Mouse (Mus musculus): Measurements from ENCODE around the gene Crk. TPM values are rescaled to one million over a fixed set of nuclear protein-coding genes. Genes with fewer than 3 reads are reported as not detected.

Crk gene
- polyA plus RNA-seq, 1 experiment = 43.1 TPM

DNA sequence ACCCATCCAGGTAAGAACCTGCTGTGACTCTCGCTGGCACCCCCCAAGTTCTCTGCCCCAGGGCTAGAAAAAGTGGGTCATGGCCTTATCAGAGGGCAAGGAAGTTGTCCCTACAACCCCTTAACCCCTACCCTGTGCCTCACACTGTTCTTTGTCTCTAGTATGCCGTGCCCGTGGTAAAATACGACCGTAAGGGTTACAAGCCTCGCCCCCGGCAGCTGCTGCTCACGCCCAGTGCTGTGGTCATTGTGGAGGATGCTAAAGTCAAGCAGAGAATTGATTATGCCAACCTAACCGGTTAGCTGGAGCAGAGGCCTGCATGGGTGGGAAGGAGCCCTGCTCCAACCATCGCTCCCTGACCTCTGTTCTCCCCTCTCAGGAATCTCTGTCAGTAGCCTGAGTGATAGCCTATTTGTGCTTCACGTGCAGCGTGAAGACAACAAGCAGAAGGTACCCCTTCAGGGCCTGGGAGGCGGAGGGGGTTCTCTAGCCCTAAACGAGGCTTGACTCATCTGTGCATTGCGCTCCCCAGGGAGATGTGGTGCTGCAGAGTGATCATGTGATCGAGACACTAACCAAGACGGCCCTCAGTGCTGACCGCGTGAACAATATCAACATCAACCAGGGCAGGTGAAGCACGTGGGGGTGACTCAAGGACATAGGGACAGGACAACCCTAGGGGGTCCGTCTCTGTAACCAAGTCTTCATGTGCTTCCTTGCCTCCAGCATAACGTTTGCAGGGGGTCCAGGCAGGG lies 7.5 kb upstream of the Crk start:
- 87% methylated on average over 22 of the region's 22 CpGs for WGBS
- no peak overlapping the region for H3K27ac ChIP-seq (ENCODE audit: insufficient read depth, low read length)
- H3K36me3 ChIP-seq (ENCODE audit: control insufficient read depth, insufficient read depth, low read length) = peaks cover 66% of the 10 kb centered on the region
- DNase-seq (ENCODE audit: low read depth in 1 of 2, low spot score in 2 of 2) = no peak
- H3K27me3 ChIP-seq (ENCODE audit: control insufficient read depth, insufficient read depth, low read length) = no peaks in the 10 kb centered on the region
- H3K4me3 ChIP-seq (ENCODE audit: extremely low read depth, insufficient read depth, insufficient read length) = no peak overlapping the region
- no peaks in the 10 kb centered on the region for H3K4me1 ChIP-seq (ENCODE audit: control insufficient read depth, insufficient read depth, insufficient read length)
- TF ChIP-seq POLR2A (IDR thresholded peaks at IDR 0.05; ENCODE audit: low read depth, low read length) = no peak
- TF ChIP-seq CTCF (IDR thresholded peaks at IDR 0.05; ENCODE audit: extremely low read depth, insufficient read depth, insufficient read length, insufficient replicate concordance) = no peak

DNA sequence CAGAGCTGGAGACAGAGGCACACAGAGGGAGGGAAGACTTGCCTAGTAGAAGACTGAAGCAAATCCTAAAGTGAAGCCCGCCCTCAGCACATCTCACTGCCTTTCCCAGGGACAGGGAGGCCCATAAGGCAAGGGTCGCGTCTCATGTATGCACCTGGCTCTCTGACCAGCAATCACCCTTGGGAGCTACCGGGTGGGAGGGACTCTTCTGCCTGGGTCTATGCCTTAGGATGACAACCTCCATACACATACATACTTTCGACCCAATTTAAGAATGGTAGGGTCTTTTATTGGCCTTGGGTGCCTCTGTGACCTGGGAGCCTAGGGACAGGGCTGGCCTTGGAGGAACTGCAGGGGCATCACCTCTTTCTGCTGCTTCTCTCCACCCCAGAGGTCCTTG lies 5.6 kb upstream of the Crk start:
- Histone ChIP-seq H3K4me3 (ENCODE audit: extremely low read depth, insufficient read depth, insufficient read length) (no peak overlapping the region), H3K27ac (ENCODE audit: insufficient read depth, low read length) (no peak overlapping the region), H3K27me3 (ENCODE audit: control insufficient read depth, insufficient read depth, low read length) (no peaks in the 10 kb centered on the region), H3K36me3 (ENCODE audit: control insufficient read depth, insufficient read depth, low read length) (peaks cover 50% of the 10 kb centered on the region), H3K4me1 (ENCODE audit: control insufficient read depth, insufficient read depth, insufficient read length) (no peaks in the 10 kb centered on the region; the same call in 1 of the 2 replicates)
- no peak for TF ChIP-seq POLR2A (IDR thresholded peaks at IDR 0.05; ENCODE audit: low read depth, low read length)
- no peak for TF ChIP-seq CTCF (IDR thresholded peaks at IDR 0.05; ENCODE audit: extremely low read depth, insufficient read depth, insufficient read length, insufficient replicate concordance)
- 93% methylated on average over 5 of the region's 5 CpGs for WGBS
- DNase-seq (ENCODE audit: low read depth in 1 of 2, low spot score in 2 of 2) = no peak

DNA sequence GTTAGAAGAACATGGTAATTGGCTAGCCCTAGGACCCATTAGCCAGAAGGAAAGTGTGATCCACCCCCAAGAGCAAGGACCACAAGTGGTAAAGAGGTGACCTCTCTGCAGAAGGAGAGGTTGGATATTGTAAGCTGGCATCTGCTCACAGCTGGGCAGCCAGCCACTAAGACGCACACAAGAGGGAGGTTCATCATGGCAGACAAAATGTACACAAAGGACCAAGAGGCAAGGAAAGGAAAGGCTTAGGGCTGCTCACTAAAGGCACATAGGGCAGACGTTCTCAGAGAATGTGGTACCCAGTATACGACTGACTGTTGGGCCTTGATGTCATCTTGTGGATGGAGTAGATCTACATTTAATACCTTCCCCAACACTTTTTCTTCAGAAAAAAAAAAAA lies 4.2 kb upstream of the Crk start:
- no peak for DNase-seq (ENCODE audit: low read depth in 1 of 2, low spot score in 2 of 2)
- Histone ChIP-seq H3K36me3 (ENCODE audit: control insufficient read depth, insufficient read depth, low read length) (peaks cover 37% of the 10 kb centered on the region), H3K27me3 (ENCODE audit: control insufficient read depth, insufficient read depth, low read length) (no peaks in the 10 kb centered on the region), H3K4me3 (ENCODE audit: extremely low read depth, insufficient read depth, insufficient read length) (no peak overlapping the region), H3K27ac (ENCODE audit: insufficient read depth, low read length) (no peak overlapping the region), H3K4me1 (ENCODE audit: control insufficient read depth, insufficient read depth, insufficient read length) (no peaks in the 10 kb centered on the region; the same call in 1 of the 2 replicates)
- no peak for TF ChIP-seq CTCF (IDR thresholded peaks at IDR 0.05; ENCODE audit: extremely low read depth, insufficient read depth, insufficient read length, insufficient replicate concordance)
- TF ChIP-seq POLR2A (IDR thresholded peaks at IDR 0.05; ENCODE audit: low read depth, low read length) = no peak
- WGBS = 84% methylated on average over 3 of the region's 3 CpGs

DNA sequence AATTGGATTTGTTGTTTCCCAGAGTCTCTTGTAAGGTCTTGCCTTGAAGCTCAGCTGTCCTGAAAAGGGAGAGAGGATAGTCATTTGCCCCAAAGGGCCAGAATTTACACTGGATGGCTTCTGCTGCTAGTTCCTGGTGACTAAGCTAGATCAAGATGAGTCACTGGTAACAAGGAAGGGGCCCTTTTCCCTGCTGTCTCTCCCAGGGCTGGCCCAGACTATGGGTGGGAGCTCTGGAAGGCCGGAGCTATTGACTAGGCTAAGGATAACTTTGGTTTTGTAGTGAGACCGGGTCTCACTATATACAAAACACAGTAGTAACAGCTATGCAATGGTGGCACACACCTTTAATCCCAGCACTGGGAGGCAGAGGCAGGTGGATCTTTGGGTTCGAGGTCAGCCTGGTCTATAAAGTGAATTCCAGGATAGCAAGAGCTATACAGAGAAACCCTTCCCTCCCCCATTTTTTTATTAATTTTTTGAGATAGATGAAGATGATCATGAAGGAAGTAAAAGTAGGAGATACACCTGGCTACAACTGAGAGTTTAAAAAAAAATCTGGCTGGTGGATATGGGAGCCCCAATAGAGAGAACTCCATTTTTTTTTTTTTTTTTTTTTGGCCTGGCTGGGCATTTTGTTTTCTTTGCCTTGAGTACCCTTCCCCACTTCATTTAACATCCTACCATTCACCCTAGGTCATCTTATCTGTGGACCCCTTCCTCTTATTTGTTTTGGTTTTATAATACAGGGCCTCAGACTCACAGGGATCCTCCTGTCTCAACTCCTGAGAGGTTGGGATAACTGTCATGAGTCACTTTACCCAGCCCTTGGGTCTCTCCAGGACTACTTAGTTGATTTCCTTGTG lies 945 bp upstream of the Crk start:
- peak overlapping the region; percentile 82 for H3K27ac ChIP-seq (ENCODE audit: insufficient read depth, low read length)
- WGBS = 91% methylated on average over 3 of the region's 3 CpGs
- TF ChIP-seq POLR2A (IDR thresholded peaks at IDR 0.05; ENCODE audit: low read depth, low read length) (no peak), CTCF (IDR thresholded peaks at IDR 0.05; ENCODE audit: extremely low read depth, insufficient read depth, insufficient read length, insufficient replicate concordance) (no peak)
- DNase-seq (ENCODE audit: low read depth in 1 of 2, low spot score in 2 of 2) = no peak
- peaks cover 6% of the 10 kb centered on the region for H3K4me1 ChIP-seq (ENCODE audit: control insufficient read depth, insufficient read depth, insufficient read length)
- no peaks in the 10 kb centered on the region for H3K27me3 ChIP-seq (ENCODE audit: control insufficient read depth, insufficient read depth, low read length)
- H3K36me3 ChIP-seq (ENCODE audit: control insufficient read depth, insufficient read depth, low read length) = peaks cover 9% of the 10 kb centered on the region
- H3K4me3 ChIP-seq (ENCODE audit: extremely low read depth, insufficient read depth, insufficient read length) = peak overlapping the region; percentile 62

DNA sequence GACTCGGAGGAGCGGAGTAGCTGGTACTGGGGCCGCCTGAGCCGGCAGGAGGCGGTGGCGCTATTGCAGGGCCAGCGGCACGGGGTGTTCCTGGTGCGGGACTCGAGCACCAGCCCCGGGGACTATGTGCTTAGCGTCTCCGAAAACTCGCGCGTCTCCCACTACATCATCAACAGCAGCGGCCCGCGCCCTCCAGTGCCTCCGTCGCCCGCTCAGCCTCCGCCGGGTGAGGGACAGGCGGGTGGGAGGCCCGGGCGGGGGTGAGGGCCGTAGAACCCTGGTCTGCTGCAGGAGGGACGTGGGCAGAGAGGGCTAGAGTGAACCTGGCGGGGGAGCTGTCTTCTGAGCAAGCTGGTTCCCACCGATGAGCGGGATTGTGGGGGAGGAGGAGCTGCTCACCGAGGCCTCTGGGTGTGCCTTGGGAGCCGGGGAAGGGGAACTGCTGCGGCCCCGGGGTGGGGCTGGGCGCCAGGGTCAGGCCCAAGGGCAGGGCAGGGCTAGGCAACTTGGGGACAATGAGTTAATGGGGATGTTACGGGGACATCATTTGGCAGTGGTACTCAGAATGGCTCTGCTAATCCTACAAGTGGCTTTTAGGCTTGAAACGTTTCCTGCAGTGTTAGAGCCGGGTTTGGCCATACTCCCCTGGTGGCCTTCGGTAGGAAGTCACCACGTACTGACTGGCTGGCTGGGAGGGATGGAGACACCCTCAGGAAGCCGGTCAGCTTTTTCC lies 546 bp downstream of the Crk start:
- H3K4me3 ChIP-seq (ENCODE audit: extremely low read depth, insufficient read depth, insufficient read length) = peak overlapping the region; percentile 92
- WGBS = under 1% methylated on average over 43 of the region's 43 CpGs
- H3K4me1 ChIP-seq (ENCODE audit: control insufficient read depth, insufficient read depth, insufficient read length) = peaks cover 6% of the 10 kb centered on the region
- no peaks in the 10 kb centered on the region for H3K27me3 ChIP-seq (ENCODE audit: control insufficient read depth, insufficient read depth, low read length)
- DNase-seq (ENCODE audit: low read depth in 1 of 2, low spot score in 2 of 2) = peak in 1 of 2 experiments; percentile 47
- TF ChIP-seq POLR2A (IDR thresholded peaks at IDR 0.05; ENCODE audit: low read depth, low read length) = no peak
- TF ChIP-seq CTCF (IDR thresholded peaks at IDR 0.05; ENCODE audit: extremely low read depth, insufficient read depth, insufficient read length, insufficient replicate concordance) = peak; percentile 16; the same call in 1 of the 2 replicates
- H3K27ac ChIP-seq (ENCODE audit: insufficient read depth, low read length) = peak overlapping the region; percentile 96
- peaks cover 3% of the 10 kb centered on the region; the same call in 1 of the 2 replicates for H3K36me3 ChIP-seq (ENCODE audit: control insufficient read depth, insufficient read depth, low read length)

DNA sequence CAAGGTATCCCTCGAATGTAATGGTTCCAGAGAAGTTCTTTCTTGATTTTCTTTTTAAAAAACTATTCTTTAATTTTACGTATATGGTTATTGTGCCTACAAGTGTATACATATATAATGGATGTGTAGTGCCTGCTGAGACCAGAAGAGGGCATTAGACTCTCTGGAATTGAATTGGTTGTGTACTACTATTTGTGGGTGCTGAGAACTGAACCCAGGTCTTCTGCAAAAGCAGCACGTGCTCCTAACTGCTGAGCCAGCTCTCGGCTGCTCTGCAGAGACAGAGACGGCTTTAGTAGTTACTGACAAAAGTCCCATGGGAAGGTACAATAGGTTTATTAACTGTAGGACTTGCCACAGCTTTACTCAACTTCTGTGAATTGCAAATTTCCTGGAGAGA lies 5.4 kb downstream of the Crk start:
- Histone ChIP-seq H3K27ac (ENCODE audit: insufficient read depth, low read length) (no peak overlapping the region), H3K4me1 (ENCODE audit: control insufficient read depth, insufficient read depth, insufficient read length) (peaks cover 6% of the 10 kb centered on the region; the same call in 1 of the 2 replicates), H3K27me3 (ENCODE audit: control insufficient read depth, insufficient read depth, low read length) (no peaks in the 10 kb centered on the region), H3K36me3 (ENCODE audit: control insufficient read depth, insufficient read depth, low read length) (peaks cover 6% of the 10 kb centered on the region), H3K4me3 (ENCODE audit: extremely low read depth, insufficient read depth, insufficient read length) (no peak overlapping the region)
- TF ChIP-seq POLR2A (IDR thresholded peaks at IDR 0.05; ENCODE audit: low read depth, low read length) (no peak), CTCF (IDR thresholded peaks at IDR 0.05; ENCODE audit: extremely low read depth, insufficient read depth, insufficient read length, insufficient replicate concordance) (no peak)
- WGBS = 93% methylated on average over 5 of the region's 5 CpGs
- no peak for DNase-seq (ENCODE audit: low read depth in 1 of 2, low spot score in 2 of 2)

Data from spleen, adult 2 months (tissue).